Mouse (Mus musculus) mouse trophoblast stem cell (cell line): ENCODE results near the gene Rras2.

Experiments
- in situ Hi-C, 2 experiments: fragments of 300-500 bp; cut with MseI, MboI; formaldehyde crosslinking; loops; 2 replicates in 1 of 2; 3 replicates in 1 of 2; pipeline ENCODE4 v1.15.1; 2025

The Rras2 gene

GRCm38 (mm10) chr7:114029596-114029995 lies 88.0 kb downstream of the Rras2 start:
- in situ Hi-C loops: no loop called here

GRCm38 (mm10) chr7:114028828-114029227 lies 88.8 kb downstream of the Rras2 start:
- in situ Hi-C loops: no loop called here

GRCm38 (mm10) chr7:114027406-114027805 lies 90.2 kb downstream of the Rras2 start:
- in situ Hi-C loops: no loop called here

GRCm38 (mm10) chr7:114026923-114027322 lies 90.7 kb downstream of the Rras2 start:
- in situ Hi-C loops: no loop called here

- in situ Hi-C loops: loop anchor here (5.0 kb wide), 2 partner anchors 248 to 253 kb away; partner anchors contain the start of gene Spon1 (in 1 of the 2)
Measured at GRCm38 (mm10) chr7:114020704-114021093, 96.9 kb downstream of the Rras2 start.

GRCm38 (mm10) chr7:114020057-114020703 lies 97.4 kb downstream of the Rras2 start:
- in situ Hi-C loops: loop anchor here (5.0 kb wide), 2 partner anchors 248 to 253 kb away; partner anchors contain the start of gene Spon1 (in 1 of the 2)

GRCm38 (mm10) chr7:114018861-114019260 lies 98.7 kb downstream of the Rras2 start:
- in situ Hi-C loops: no loop called here

- in situ Hi-C loops: no loop called here
Measured at GRCm38 (mm10) chr7:114016001-114016949, 101.3 kb downstream of the Rras2 start.

- in situ Hi-C loops: no loop called here
Measured at GRCm38 (mm10) chr7:114011726-114012443, 105.7 kb downstream of the Rras2 start.

- in situ Hi-C loops: no loop called here
Measured at GRCm38 (mm10) chr7:114007565-114007964, 110.0 kb downstream of the Rras2 start.

- in situ Hi-C loops: no loop called here
Measured at GRCm38 (mm10) chr7:114006456-114006855, 111.1 kb downstream of the Rras2 start.

GRCm38 (mm10) chr7:114005499-114005898 lies 112.1 kb downstream of the Rras2 start:
- in situ Hi-C loops: no loop called here

- in situ Hi-C loops: no loop called here
Measured at GRCm38 (mm10) chr7:114004171-114004570, 113.4 kb downstream of the Rras2 start.

- in situ Hi-C loops: no loop called here
Measured at GRCm38 (mm10) chr7:113997675-113998354, 119.8 kb downstream of the Rras2 start.
